In genomic region chr4:155802741-155803339, GRCm38 (mm10) we compare ENCODE assay signal across 7 mouse cellular contexts. TPM values are rescaled to one million over a fixed set of nuclear protein-coding genes. Genes with fewer than 3 reads are reported as not detected.
A peak's percentile ranks its signal among the peaks of the same experiment; 100 is the strongest.
DNase-seq lines count a peak whose midpoint lies in the region; ATAC-seq and TF ChIP-seq lines count a peak whose summit lies in the region.

Gene Mrpl20 (plus strand): TSS chr4:155802878.

- in situ Hi-C loops in ES-E14 (cut with MboI; ENCODE audit: low sequenced_read_pairs in 2 of 2, unreplicated experiment in 2 of 2) = no loop called here

- peak within 1 kb of the TSS; percentile 81 to 89 for H3K4me3 ChIP-seq in ES-E14 (ENCODE audit: insufficient read depth in 1 of 2, low read depth in 1 of 2, low read length in 2 of 2, poor library complexity in 1 of 2, severe bottlenecking in 1 of 2)
- peak within 1 kb of the TSS; percentile 82 for H3K4me3 ChIP-seq in embryonic facial prominence, embryonic 11.5 days (ENCODE audit: low read depth, low read length)
- H3K4me3 ChIP-seq in heart, embryonic 12.5 days = peak within 1 kb of the TSS; percentile 90
- peak within 1 kb of the TSS; percentile 74 for H3K4me3 ChIP-seq in midbrain, embryonic 16.5 days (ENCODE audit: low read depth, low read length)

- peaks cover 0 to 2% of the 10 kb centered on the region in 2 experiments; a peak in 2 of 4 replicates for H3K4me1 ChIP-seq in ES-E14 (ENCODE audit: control insufficient read depth in 2 of 2, insufficient read depth in 2 of 2, low read length in 2 of 2, poor library complexity in 1 of 2)
- no peaks in the 10 kb centered on the region; the same call in 1 of the 2 replicates for H3K4me1 ChIP-seq in embryonic facial prominence, embryonic 11.5 days (ENCODE audit: control insufficient read depth, insufficient read depth, low read length)
- H3K4me1 ChIP-seq in heart, embryonic 12.5 days (replicated peaks) = peaks cover 21% of the 10 kb centered on the region
- peaks cover 17% of the 10 kb centered on the region for H3K4me1 ChIP-seq in midbrain, embryonic 16.5 days (ENCODE audit: control insufficient read depth, insufficient read depth, low read length)

- H3K27ac ChIP-seq in ES-E14 (ENCODE audit: insufficient read depth, low read depth, low read length, poor library complexity, severe bottlenecking) = peak within 1 kb of the TSS; percentile 9
- H3K27ac ChIP-seq in embryonic facial prominence, embryonic 11.5 days (replicated peaks; ENCODE audit: low read depth, low read length) = 0 out of 2 replicates have a peak within 1 kb of the TSS, but pooled peaks have one; percentile 35
- H3K27ac ChIP-seq in heart, embryonic 12.5 days (ENCODE audit: poor library complexity, severe bottlenecking) = peak within 1 kb of the TSS; percentile 73
- H3K27ac ChIP-seq in midbrain, embryonic 16.5 days (ENCODE audit: low read length) = peak within 1 kb of the TSS; percentile 74

- no peaks in the 10 kb centered on the region for H3K9me3 ChIP-seq in ES-E14 (ENCODE audit: control insufficient read depth, insufficient read depth, low read depth, low read length)
- H3K9me3 ChIP-seq in embryonic facial prominence, embryonic 11.5 days (replicated peaks; ENCODE audit: control insufficient read depth, low read length) = no peaks in the 10 kb centered on the region
- H3K9me3 ChIP-seq in heart, embryonic 12.5 days (replicated peaks) = no peaks in the 10 kb centered on the region
- no peaks in the 10 kb centered on the region for H3K9me3 ChIP-seq in midbrain, embryonic 16.5 days (replicated peaks; ENCODE audit: control insufficient read depth, low read length, poor library complexity, severe bottlenecking)

- peak within 1 kb of the TSS; percentile 83 for H3K9ac ChIP-seq in ES-E14 (ENCODE audit: insufficient read depth, low read depth, low read length, poor library complexity, severe bottlenecking)
- H3K9ac ChIP-seq in embryonic facial prominence, embryonic 11.5 days (replicated peaks; ENCODE audit: low read length) = peak within 1 kb of the TSS; percentile 85
- peak within 1 kb of the TSS; percentile 91 for H3K9ac ChIP-seq in heart, embryonic 12.5 days
- peak within 1 kb of the TSS; percentile 92 for H3K9ac ChIP-seq in midbrain, embryonic 16.5 days (ENCODE audit: low read depth, low read length)

- H3K36me3 ChIP-seq in ES-E14 (ENCODE audit: control insufficient read depth, insufficient read depth, low read length, poor library complexity, severe bottlenecking) = peaks cover 11% of the 10 kb centered on the region
- no peaks in the 10 kb centered on the region; the same call in 1 of the 2 replicates for H3K36me3 ChIP-seq in embryonic facial prominence, embryonic 11.5 days (replicated peaks; ENCODE audit: control insufficient read depth, insufficient read depth, low read depth, low read length)
- H3K36me3 ChIP-seq in heart, embryonic 12.5 days = peaks cover 15% of the 10 kb centered on the region
- peaks cover 3% of the 10 kb centered on the region; the same call in 1 of the 2 replicates for H3K36me3 ChIP-seq in midbrain, embryonic 16.5 days (ENCODE audit: control insufficient read depth, insufficient read depth, low read length)

- DNase-seq in CD4-positive helper T cell, adult 2 months (ENCODE audit: low read depth, low spot score) = peak; percentile 65
- no peak for DNase-seq in ES-E14 (ENCODE audit: low read depth, low spot score)
- peak; percentile 52 for DNase-seq in embryonic facial prominence, embryonic 11.5 days (ENCODE audit: low spot score)
- no peak for DNase-seq in left cerebral cortex, postnatal 10 days (ENCODE audit: extremely low spot score in 1 of 2, low spot score in 2 of 2)
- no peak for DNase-seq in right cerebral cortex, postnatal 14 days

- intact Hi-C loops in left cerebral cortex, postnatal 10 days (cut with DNase I) = no loop called here

- H3K27me3 ChIP-seq in embryonic facial prominence, embryonic 11.5 days (ENCODE audit: control insufficient read depth, insufficient read depth, low read length) = no peaks in the 10 kb centered on the region
- H3K27me3 ChIP-seq in heart, embryonic 12.5 days (replicated peaks) = no peaks in the 10 kb centered on the region
- H3K27me3 ChIP-seq in midbrain, embryonic 16.5 days (ENCODE audit: control insufficient read depth, insufficient read depth, low read depth, low read length) = no peaks in the 10 kb centered on the region

- H3K4me2 ChIP-seq in embryonic facial prominence, embryonic 11.5 days (ENCODE audit: low read depth, low read length) = peak within 1 kb of the TSS; percentile 60
- H3K4me2 ChIP-seq in heart, embryonic 12.5 days = peak within 1 kb of the TSS; percentile 75
- H3K4me2 ChIP-seq in midbrain, embryonic 16.5 days (ENCODE audit: low read length) = peak within 1 kb of the TSS; percentile 73

- peak; percentile 32; the same call in 1 of the 2 replicates for ATAC-seq in embryonic facial prominence, embryonic 11.5 days (replicated peaks; ENCODE audit: insufficient number of reproducible peaks, low FRiP score, low TSS enrichment, low read depth)
- ATAC-seq in heart, embryonic 12.5 days (ENCODE audit: insufficient number of reproducible peaks, low FRiP score) = no peak
- ATAC-seq in midbrain, embryonic 16.5 days = peak; percentile 37

- WGBS in embryonic facial prominence, embryonic 11.5 days = 8% methylated on average over 12 of the region's 12 CpGs
- 6% methylated on average over 12 of the region's 12 CpGs for WGBS in heart, embryonic 12.5 days
- 10% methylated on average over 12 of the region's 12 CpGs for WGBS in midbrain, embryonic 16.5 days

TF ChIP-seq in ES-E14, 5 proteins besides CTCF, POLR2A, EP300 and RAD21:
- no peak for TF ChIP-seq CHD2 (IDR thresholded peaks at IDR 0.05; ENCODE audit: low read depth, low read length)
- TF ChIP-seq HCFC1 (IDR thresholded peaks at IDR 0.05; ENCODE audit: borderline replicate concordance, insufficient read depth, low read length) = no peak

RNA-seq across cellular contexts. Expression of gene Mrpl20, which starts in this region (rescaled TPM):
- 114 and 157 TPM in 2 replicates for total RNA-seq in ES-E14 (2012; rRNA removed)
- 250 and 256 TPM in 2 replicates for polyA plus RNA-seq in embryonic facial prominence, embryonic 11.5 days (2014; fragmentation: Nextera tagmentation; extraction: Ambion mirVana)
- polyA plus RNA-seq in heart, embryonic 12.5 days (2016; fragmentation: Nextera tagmentation; extraction: Ambion mirVana) = 137 and 151 TPM in 2 replicates
- 100 to 1,000 TPM; 103 to 111 TPM for total RNA-seq in left cerebral cortex, postnatal 10 days (2021)
- 243 and 257 TPM in 2 replicates for polyA plus RNA-seq in midbrain, embryonic 16.5 days (2015; fragmentation: Nextera tagmentation; extraction: Ambion mirVana)

Comparison
In these comparisons a context has a peak if more than half of its experiments do, and no peak if none do; other contexts are left out.
1. DNase-seq: peak in CD4-positive helper T cell, adult 2 months (single experiment) and embryonic facial prominence, embryonic 11.5 days (single experiment); none in ES-E14 (single experiment), left cerebral cortex, postnatal 10 days (0 of 2) and right cerebral cortex, postnatal 14 days (single experiment).
2. H3K27ac ChIP-seq: peak in every context shown above with its lines; median percentile 74 in midbrain, embryonic 16.5 days; 73 in heart, embryonic 12.5 days; 35 in embryonic facial prominence, embryonic 11.5 days; 9 in ES-E14.
3. Peak in every context shown above with its lines, with median percentiles within 50 percentile points of each other: H3K4me3 ChIP-seq, H3K9ac ChIP-seq and H3K4me2 ChIP-seq.